Mouse (Mus musculus): ENCODE data around the gene Map10. TPM values are rescaled to one million over a fixed set of nuclear protein-coding genes. Genes with fewer than 3 reads are reported as not detected.
A peak's percentile ranks its signal among the peaks of the same experiment; 100 is the strongest.

Map10 gene
- polyA plus RNA-seq (2012; ENCODE audit: insufficient read depth, insufficient read length, missing spikeins): 0.48 and 0.75 TPM in 2 replicates

DNA sequence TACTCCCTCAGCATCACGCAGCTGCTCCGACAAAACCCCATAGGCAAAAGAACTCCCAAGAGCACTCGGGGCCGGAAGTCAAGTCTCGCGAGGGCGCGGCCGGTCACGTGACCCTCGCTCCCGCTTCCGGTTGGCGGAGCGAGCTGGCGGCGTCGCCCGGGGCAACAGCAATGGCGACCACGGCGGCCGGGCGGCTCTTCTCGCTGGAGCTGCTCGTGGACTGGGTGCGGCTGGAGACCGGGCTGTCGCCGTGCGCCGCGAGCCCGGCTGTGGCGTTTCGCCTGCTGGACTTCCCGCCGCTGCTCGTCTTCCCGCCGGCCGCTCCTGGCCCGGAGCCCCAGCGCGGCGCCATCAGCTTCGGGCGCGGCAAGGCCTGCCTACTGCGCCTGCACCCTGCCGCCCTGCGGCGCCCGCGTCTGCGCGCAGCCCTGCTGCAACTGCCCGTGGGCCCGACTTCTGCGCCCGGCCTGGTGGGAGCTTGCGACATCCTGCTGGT is at the start of gene Map10:
TSS of gene Map10 (plus strand) at position 119 of the 496 bp plus-strand sequence.
- peak within 1 kb of the TSS; percentile 70 for H3K4me3 ChIP-seq (ENCODE audit: insufficient read depth, low read depth, low read length)
- H3K27ac ChIP-seq (replicated peaks; ENCODE audit: low read depth, low read length): no peak within 1 kb of the TSS
- peaks cover 3% of the 10 kb centered on the region for H3K4me1 ChIP-seq (ENCODE audit: control insufficient read depth, insufficient read depth, insufficient read length, low read length)

DNA sequence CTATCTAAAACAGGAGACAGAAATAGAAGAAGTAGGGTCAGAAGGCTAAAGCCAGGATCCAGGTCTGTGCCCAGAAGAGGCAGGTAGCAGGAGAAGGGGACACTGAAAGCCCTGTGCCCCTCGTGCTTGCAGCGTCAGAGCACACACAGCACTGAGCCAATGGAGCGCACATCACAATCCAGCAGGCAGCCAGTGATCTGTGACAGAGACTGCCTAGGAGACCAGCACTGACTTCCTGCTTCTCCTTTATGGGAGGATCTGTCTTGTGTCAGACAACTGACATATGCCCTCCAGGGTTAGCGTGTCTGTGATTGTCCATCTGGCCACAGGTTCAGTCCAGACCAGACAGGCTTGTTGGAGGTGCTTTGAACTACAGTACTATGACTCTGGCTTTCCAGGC is 49.3 kb upstream of the Map10 start:
- Histone ChIP-seq H3K4me1 (ENCODE audit: control insufficient read depth, insufficient read depth, insufficient read length, low read length) (no peaks in the 10 kb centered on the region), H3K4me3 (ENCODE audit: insufficient read depth, low read depth, low read length) (no peak overlapping the region), H3K27ac (replicated peaks; ENCODE audit: low read depth, low read length) (no peak overlapping the region)

DNA sequence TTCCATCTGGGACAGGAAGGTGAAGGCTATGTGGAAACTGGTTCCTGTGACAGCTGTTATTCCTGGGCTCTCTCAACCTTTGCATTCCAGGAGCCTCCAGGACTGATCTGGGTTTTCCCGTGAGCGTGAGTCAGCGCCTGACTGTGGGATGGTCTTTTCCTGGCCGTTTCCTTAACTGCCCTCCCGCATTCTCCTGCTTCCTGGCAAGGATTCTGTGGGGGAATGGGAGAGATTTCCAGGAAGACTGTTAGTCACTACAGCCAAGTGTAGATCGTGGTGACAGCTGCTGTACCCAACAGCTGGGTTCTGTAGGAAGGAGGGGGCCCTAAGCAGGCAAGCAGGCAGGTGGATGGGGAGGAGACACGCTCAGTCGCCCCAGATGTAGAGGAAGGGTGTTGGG is 45.3 kb upstream of the Map10 start:
- Histone ChIP-seq H3K27ac (replicated peaks; ENCODE audit: low read depth, low read length) (no peak overlapping the region), H3K4me1 (ENCODE audit: control insufficient read depth, insufficient read depth, insufficient read length, low read length) (no peaks in the 10 kb centered on the region), H3K4me3 (ENCODE audit: insufficient read depth, low read depth, low read length) (no peak overlapping the region)

DNA sequence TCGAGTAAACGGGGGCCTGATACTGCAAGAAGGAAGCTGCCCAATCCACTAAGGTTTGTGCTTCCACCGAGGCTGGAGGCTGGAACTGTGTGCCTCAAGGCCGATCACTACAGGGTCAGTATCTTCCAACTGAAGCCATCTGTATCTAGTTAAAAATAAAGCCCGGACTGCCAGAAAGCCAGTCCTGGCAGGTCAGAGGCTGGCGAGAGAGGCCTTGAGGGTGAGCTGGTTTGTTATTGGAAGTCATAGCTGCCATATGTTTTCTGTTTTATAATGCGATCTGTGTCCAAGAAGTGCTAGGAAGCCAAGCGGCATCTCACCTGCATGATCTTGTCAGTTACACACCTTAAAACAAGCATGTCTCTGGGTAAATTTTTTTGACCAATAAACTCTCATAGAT is 43.2 kb upstream of the Map10 start:
- Histone ChIP-seq H3K27ac (replicated peaks; ENCODE audit: low read depth, low read length) (no peak overlapping the region), H3K4me3 (ENCODE audit: insufficient read depth, low read depth, low read length) (no peak overlapping the region), H3K4me1 (ENCODE audit: control insufficient read depth, insufficient read depth, insufficient read length, low read length) (no peaks in the 10 kb centered on the region)

DNA sequence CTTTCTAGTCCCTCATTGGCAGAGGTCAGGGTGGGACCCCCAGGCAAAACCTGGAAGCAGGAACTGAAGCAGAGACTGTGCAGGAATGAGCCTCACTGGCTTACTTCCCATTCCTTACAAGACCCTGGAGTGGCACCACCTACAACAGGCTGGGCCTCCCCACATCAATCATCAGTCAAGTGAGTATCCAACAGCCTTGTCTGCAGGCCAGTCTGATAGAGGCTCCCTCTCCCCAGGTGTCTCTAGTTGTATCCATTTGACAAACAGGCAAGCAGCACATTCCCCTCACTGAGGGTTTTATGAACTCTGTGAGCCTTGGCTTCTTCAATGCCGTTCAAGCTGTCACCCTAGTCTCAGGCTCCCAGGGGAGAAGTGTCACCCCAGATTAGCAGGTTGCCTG is 40.8 kb upstream of the Map10 start:
- no peak overlapping the region for H3K27ac ChIP-seq (replicated peaks; ENCODE audit: low read depth, low read length)
- no peak overlapping the region for H3K4me3 ChIP-seq (ENCODE audit: insufficient read depth, low read depth, low read length)
- H3K4me1 ChIP-seq (ENCODE audit: control insufficient read depth, insufficient read depth, insufficient read length, low read length): no peaks in the 10 kb centered on the region

DNA sequence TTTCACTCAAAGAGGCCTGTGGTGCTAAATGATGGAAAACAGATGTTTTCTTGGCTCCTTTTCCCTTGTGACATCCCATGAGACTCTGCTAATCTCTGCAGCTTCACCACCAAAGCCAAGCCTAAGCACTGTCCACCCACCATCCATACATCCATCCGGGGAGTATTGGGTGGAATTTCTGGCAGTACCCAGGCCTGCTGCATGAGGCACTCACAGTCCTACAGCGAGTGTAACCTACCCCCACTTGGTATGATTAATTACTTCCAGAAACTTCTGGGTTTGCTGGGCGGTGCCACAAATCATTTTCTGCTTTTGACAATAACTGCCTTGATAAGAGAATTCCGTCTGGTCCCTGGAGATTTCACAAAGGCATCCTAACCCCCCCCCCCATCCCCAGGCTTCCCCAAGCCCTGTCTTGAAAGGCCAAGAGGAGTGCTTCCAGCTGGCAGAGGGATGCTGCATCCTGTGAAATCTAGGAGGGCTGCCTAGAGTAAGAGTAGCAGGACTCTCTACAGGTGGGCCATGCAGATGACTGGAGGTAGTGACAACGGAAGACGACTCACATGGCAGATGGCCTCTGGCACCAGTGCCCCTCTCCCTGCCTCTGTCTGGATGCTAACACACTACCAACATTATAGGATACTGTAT is 31.1 kb upstream of the Map10 start:
- no peak overlapping the region for H3K4me3 ChIP-seq (ENCODE audit: insufficient read depth, low read depth, low read length)
- H3K4me1 ChIP-seq (ENCODE audit: control insufficient read depth, insufficient read depth, insufficient read length, low read length): no peaks in the 10 kb centered on the region
- no peak overlapping the region for H3K27ac ChIP-seq (replicated peaks; ENCODE audit: low read depth, low read length)

DNA sequence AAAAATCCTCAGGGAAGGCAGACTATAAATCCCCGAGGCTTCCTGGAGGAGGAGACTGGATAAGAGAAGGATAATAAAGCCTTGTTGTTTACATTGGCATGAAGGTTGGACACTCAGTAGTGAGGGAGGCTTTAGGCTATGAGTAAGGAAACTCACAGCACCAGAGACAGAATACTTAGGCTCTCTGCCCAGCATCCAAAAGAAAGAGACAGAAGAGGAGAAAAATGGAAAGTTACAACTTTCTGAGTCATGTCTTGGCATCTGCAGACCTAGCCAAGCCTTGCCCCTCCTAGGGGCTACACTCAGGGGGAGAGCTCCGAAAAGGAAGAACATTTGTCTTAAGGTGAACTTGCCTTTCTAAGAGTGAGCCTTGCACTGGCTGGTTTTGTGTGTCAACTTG is 30.0 kb upstream of the Map10 start:
- Histone ChIP-seq H3K27ac (replicated peaks; ENCODE audit: low read depth, low read length) (no peak overlapping the region), H3K4me1 (ENCODE audit: control insufficient read depth, insufficient read depth, insufficient read length, low read length) (no peaks in the 10 kb centered on the region), H3K4me3 (ENCODE audit: insufficient read depth, low read depth, low read length) (no peak overlapping the region)

DNA sequence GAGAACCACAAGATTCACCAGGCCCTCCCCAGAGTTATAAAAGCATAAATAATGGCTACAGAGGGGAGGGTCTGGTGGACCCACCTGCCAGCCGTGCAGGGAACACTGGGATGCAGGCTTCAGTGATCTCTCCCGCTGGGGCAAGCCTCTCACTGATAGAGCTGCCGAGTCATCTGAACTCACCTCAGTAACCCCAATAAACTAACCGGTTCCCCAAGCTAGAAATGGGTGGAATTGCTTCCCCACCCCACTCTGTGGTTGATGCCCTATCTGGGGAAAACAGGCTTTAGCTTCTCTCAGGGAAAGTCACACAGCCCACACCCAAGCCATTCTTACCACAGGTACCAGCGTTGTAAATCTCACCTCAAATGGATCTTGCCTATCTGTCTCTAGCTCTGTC is 28.9 kb upstream of the Map10 start:
- H3K4me1 ChIP-seq (ENCODE audit: control insufficient read depth, insufficient read depth, insufficient read length, low read length): no peaks in the 10 kb centered on the region
- no peak overlapping the region for H3K4me3 ChIP-seq (ENCODE audit: insufficient read depth, low read depth, low read length)
- no peak overlapping the region for H3K27ac ChIP-seq (replicated peaks; ENCODE audit: low read depth, low read length)

DNA sequence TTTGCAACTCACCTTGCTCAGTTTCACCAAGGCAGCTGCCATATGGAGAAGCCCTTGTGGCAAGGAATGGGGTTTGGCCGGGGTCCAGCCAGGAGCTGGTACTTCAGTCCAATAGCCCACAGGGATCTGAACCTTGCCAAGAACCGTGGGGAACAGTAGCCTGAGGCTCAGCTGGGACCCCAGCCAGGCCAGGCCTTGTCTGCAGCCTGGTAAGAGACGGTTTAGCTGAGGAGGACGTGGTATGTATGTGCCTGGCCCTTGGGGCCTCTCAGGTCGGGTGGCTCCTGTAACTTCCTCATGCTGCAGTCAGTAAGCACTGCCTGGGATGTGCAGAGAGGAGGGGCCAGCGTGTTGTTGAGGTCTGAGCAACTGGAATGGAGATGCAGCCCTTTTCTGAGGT is 27.8 kb upstream of the Map10 start:
- no peaks in the 10 kb centered on the region for H3K4me1 ChIP-seq (ENCODE audit: control insufficient read depth, insufficient read depth, insufficient read length, low read length)
- no peak overlapping the region for H3K4me3 ChIP-seq (ENCODE audit: insufficient read depth, low read depth, low read length)
- no peak overlapping the region for H3K27ac ChIP-seq (replicated peaks; ENCODE audit: low read depth, low read length)

DNA sequence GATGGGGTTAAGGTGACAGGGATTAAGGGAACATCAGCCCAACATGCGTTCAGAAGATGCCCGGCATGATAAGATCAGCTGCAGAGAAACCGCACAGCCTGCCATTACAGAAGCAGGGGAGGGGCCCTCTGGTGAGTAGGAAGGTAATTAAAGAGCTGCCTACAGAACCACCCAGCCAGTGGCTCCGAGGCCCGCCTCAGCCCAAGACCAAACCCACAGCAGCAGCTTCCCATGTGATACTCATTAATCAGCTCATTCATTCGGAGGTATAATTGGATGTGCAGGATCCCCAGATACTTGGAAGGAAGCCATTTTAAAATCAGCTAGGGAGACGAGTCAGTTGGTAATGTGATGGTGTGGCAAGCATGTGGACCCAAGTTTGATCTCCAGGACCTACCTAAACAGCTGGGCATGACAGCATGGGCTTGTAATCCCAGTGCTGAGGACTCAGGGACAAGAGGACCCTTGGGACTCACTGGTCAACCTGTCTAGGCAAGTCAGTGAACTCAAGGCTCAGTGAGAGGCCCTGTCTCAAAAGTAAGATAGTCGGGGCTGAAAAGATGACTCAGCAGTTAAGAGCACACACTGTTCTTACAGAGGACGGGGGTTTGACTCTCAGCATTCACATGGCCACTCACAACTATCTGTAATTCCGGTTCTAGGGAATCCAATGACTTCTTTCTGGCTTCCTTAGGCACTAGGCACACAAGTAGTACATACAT is 23.7 kb upstream of the Map10 start:
- no peaks in the 10 kb centered on the region for H3K4me1 ChIP-seq (ENCODE audit: control insufficient read depth, insufficient read depth, insufficient read length, low read length)

DNA sequence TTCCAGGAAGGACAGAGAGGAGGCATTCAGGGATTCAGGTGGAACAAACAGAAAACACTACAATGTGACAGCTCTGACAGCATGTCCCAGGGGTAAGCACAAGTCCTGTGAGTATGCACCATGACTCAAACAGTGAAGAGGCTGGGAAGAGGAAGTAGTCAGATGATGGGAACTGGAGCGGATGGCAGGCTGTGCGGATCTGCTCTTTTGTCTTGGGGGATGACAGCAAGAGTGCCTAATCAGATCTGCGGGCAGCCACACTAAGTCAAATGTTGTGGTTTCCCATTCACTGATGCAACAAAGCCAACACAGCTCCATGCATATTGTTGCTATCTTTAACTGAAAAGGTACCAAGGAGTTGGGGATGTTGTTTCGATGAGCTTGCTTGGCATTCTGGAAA is 20.2 kb upstream of the Map10 start:
- no peaks in the 10 kb centered on the region for H3K4me1 ChIP-seq (ENCODE audit: control insufficient read depth, insufficient read depth, insufficient read length, low read length)
- no peak overlapping the region for H3K27ac ChIP-seq (replicated peaks; ENCODE audit: low read depth, low read length)
- H3K4me3 ChIP-seq (ENCODE audit: insufficient read depth, low read depth, low read length): no peak overlapping the region

More for the DNA sequence above, 23.7 kb upstream of the Map10 start:
- Histone ChIP-seq H3K27ac (replicated peaks; ENCODE audit: low read depth, low read length) (no peak overlapping the region), H3K4me3 (ENCODE audit: insufficient read depth, low read depth, low read length) (no peak overlapping the region)

DNA sequence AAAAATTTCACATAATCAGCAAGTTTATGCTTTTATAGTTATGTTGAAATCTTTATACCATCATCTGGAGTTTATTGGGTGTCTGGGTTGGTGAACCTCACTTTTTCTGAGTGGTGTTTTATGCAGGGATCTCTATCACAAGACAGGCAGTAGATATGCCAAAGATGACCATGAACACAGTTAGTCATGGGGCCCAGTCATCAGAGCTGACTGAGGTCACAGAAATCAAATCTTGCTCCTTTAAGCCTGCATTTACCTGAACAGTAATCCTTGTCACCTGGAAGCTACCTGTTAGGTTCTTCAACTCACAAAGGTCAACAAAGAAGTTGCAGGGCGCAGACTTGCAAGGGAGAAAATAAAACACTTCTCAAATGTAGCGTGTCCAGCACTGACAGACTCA is 14.8 kb upstream of the Map10 start:
- no peaks in the 10 kb centered on the region for H3K4me1 ChIP-seq (ENCODE audit: control insufficient read depth, insufficient read depth, insufficient read length, low read length)
- no peak overlapping the region for H3K4me3 ChIP-seq (ENCODE audit: insufficient read depth, low read depth, low read length)
- no peak overlapping the region for H3K27ac ChIP-seq (replicated peaks; ENCODE audit: low read depth, low read length)

DNA sequence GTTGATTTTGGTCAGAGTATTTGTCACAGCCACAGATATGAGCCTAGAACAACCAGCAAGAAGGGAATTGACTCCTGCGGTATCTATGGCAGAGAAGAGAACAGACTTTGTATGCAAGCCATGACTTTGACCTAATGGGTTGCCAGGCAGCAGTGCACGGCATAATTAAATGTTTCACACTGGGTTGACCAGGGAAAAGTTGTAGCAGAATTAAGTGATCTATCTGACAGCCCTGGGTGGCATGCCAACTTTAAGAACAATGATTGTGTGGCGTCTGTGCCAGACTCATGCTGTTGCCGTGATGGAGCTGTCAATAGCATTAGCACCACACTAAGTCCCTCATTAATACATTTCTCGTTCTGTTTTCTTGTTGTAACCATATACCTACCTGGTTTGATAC is 11.1 kb upstream of the Map10 start:
- no peak overlapping the region for H3K4me3 ChIP-seq (ENCODE audit: insufficient read depth, low read depth, low read length)
- H3K4me1 ChIP-seq (ENCODE audit: control insufficient read depth, insufficient read depth, insufficient read length, low read length): 0 out of 2 replicates have a peak, but pooled peaks cover 3% of the 10 kb centered on the region

DNA sequence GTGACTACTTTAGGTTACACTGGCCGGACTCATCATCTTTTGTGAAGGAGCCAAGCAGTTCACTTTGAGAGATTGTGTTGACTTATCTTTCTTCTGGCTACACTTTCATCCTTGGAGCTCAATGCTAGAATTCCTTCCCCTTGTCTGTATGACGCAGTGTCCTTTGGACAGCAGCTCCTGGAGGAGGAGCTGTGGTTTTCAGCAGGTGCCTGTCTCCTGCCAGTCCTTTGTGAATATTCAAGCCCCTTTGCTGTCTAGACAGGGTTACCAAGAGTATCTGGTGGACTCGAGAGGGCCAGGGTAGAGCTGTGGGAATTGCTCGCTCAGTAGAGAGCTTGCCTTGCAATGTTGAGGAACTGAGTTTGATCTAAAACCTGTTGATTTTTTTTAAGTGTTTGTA is 10.7 kb upstream of the Map10 start:
- Histone ChIP-seq H3K4me3 (ENCODE audit: insufficient read depth, low read depth, low read length) (no peak overlapping the region), H3K27ac (replicated peaks; ENCODE audit: low read depth, low read length) (no peak overlapping the region), H3K4me1 (ENCODE audit: control insufficient read depth, insufficient read depth, insufficient read length, low read length) (0 out of 2 replicates have a peak, but pooled peaks cover 3% of the 10 kb centered on the region)

More for the DNA sequence above, 11.1 kb upstream of the Map10 start:
- H3K27ac ChIP-seq (replicated peaks; ENCODE audit: low read depth, low read length): no peak overlapping the region

DNA sequence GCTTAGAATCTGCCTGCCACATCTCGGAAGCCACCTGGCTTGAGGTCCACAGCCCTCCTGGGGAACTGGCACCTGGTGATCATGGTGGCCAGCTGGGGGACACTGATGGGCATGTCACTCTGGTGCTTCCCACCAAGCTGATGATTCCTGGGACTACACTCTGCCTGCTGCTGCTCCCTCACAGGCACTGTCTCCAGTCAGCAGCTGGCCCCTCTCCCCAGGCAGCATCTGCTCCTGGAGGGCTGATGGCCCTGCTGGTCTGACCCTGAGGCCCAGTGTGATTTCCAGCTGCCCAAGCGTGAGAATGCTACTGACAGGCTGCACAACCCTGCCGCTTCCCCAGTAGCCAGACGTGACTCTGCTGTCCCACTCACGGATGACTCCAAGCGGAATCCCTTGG is 9.2 kb upstream of the Map10 start:
- Histone ChIP-seq H3K27ac (replicated peaks; ENCODE audit: low read depth, low read length) (no peak overlapping the region), H3K4me1 (ENCODE audit: control insufficient read depth, insufficient read depth, insufficient read length, low read length) (0 out of 2 replicates have a peak, but pooled peaks cover 3% of the 10 kb centered on the region), H3K4me3 (ENCODE audit: insufficient read depth, low read depth, low read length) (no peak overlapping the region)

Data from brown adipose tissue, adult 24 weeks (tissue).